Mouse (Mus musculus) CH12.LX (cell line): Measurements from ENCODE around the gene Efhd1. TPM values are rescaled to one million over a fixed set of nuclear protein-coding genes. Genes with fewer than 3 reads are reported as not detected.

Experiments used
- DNase-seq: peaks from one replicate; pipeline ENCODE4 v3.0.0-alpha.2; 2013; ENCODE audit errors: extremely low read depth
- H3K27ac ChIP-seq: 2 replicates; pipeline ENCODE4 v1.5.1; 2012; ENCODE audit warnings: low read depth, mild to moderate bottlenecking, control low read depth, moderate library complexity; ENCODE audit not compliant: insufficient read depth
- H3K27me3 ChIP-seq: replicated peaks from 2 replicates; pipeline ENCODE3; 2012; ENCODE audit warnings: inconsistent platforms
- H3K36me3 ChIP-seq, 2 experiments: replicated peaks in 1 of 2; 2 replicates each; pipeline versions ENCODE3 to v1.6.1; 2012; ENCODE audit warnings: inconsistent platforms in 1 of 2, low read length in 1 of 2, mild to moderate bottlenecking in 1 of 2, mixed read lengths in 1 of 2, moderate library complexity in 1 of 2; ENCODE audit not compliant: control insufficient read depth in 1 of 2, insufficient read depth in 1 of 2
- H3K4me1 ChIP-seq, 2 experiments: 2 replicates each; pipeline ENCODE4 v1.6.1; 2012; ENCODE audit warnings: inconsistent platforms in 1 of 2, moderate library complexity in 1 of 2; ENCODE audit not compliant: insufficient read depth in 2 of 2, control insufficient read depth in 1 of 2
- H3K4me2 ChIP-seq: 2 replicates; pipeline ENCODE4 v1.6.1; 2012; ENCODE audit warnings: low read depth, mild to moderate bottlenecking, control low read depth; ENCODE audit not compliant: poor library complexity, insufficient read depth, severe bottlenecking
- H3K4me3 ChIP-seq, 3 experiments: fragments of 150-350 bp in 1 of 3; sonication (generic) in 1 of 3; replicated peaks in 1 of 3; 2 replicates each; pipeline versions ENCODE3 to v1.5.1; 2011 to 2012; ENCODE audit warnings: low read depth in 2 of 3, low read length in 2 of 3, mild to moderate bottlenecking in 2 of 3, moderate library complexity in 2 of 3, control low read depth in 1 of 3, improper control_type of control experiment in 1 of 3, inconsistent platforms in 1 of 3, mixed read lengths in 1 of 3; ENCODE audit not compliant: poor library complexity in 1 of 3
- H3K79me2 ChIP-seq: replicated peaks from 2 replicates; pipeline ENCODE4 v1.6.1; 2012; ENCODE audit warnings: mild to moderate bottlenecking, moderate library complexity; ENCODE audit not compliant: control insufficient read depth, poor library complexity, insufficient read depth, severe bottlenecking; ENCODE audit errors: extremely low read depth
- H3K9ac ChIP-seq: 2 replicates; pipeline ENCODE4 v1.6.1; 2012; ENCODE audit warnings: low read depth, mild to moderate bottlenecking, control low read depth, moderate library complexity; ENCODE audit not compliant: insufficient read depth
- H3K9me3 ChIP-seq: replicated peaks from 2 replicates; pipeline ENCODE3; 2012; ENCODE audit warnings: low read length, inconsistent platforms, mixed read lengths
- BHLHE40 ChIP-seq: IDR thresholded peaks from 2 replicates; pipeline ENCODE4 v1.6.1; 2011; ENCODE audit warnings: mild to moderate bottlenecking, low read depth, low read length, improper control_type of control experiment
- CHD1 ChIP-seq: IDR thresholded peaks from 2 replicates; pipeline ENCODE4 v1.6.1; 2012; ENCODE audit warnings: low read depth, low read length, improper control_type of control experiment, inconsistent platforms
- CHD2 ChIP-seq: IDR thresholded peaks from 2 replicates; pipeline ENCODE4 v1.6.1; 2011; ENCODE audit warnings: low read length, improper control_type of control experiment
- E2F4 ChIP-seq: IDR thresholded peaks from 2 replicates; pipeline ENCODE4 v1.6.1; 2011; ENCODE audit warnings: low read depth, low read length, improper control_type of control experiment; ENCODE audit not compliant: insufficient replicate concordance
- ELF1 ChIP-seq: IDR thresholded peaks from 2 replicates; pipeline ENCODE4 v1.6.1; 2014; ENCODE audit warnings: low read depth, mild to moderate bottlenecking, inconsistent platforms, low read length, improper control_type of control experiment
- EP300 ChIP-seq: IDR thresholded peaks from 2 replicates; pipeline ENCODE4 v1.6.1; 2011; ENCODE audit warnings: low read length, improper control_type of control experiment
- ETS1 ChIP-seq: conservative IDR thresholded peaks from 2 replicates; pipeline ENCODE4 v1.6.1; 2012; ENCODE audit warnings: low read depth, mild to moderate bottlenecking, inconsistent platforms, low read length, improper control_type of control experiment, moderate library complexity
- HCFC1 ChIP-seq: IDR thresholded peaks from 2 replicates; pipeline ENCODE4 v1.6.1; 2012; ENCODE audit warnings: low read depth, mild to moderate bottlenecking, inconsistent platforms, low read length, improper control_type of control experiment
- JUN ChIP-seq: IDR thresholded peaks from 2 replicates; pipeline ENCODE4 v1.6.1; 2011; ENCODE audit warnings: low read depth, mild to moderate bottlenecking, low read length, improper control_type of control experiment, moderate library complexity; ENCODE audit not compliant: insufficient read depth
- JUND ChIP-seq: conservative IDR thresholded peaks from 2 replicates; pipeline ENCODE4 v1.6.1; 2011; ENCODE audit warnings: low read depth, low read length, improper control_type of control experiment
- MAFK ChIP-seq: IDR thresholded peaks from 2 replicates; pipeline ENCODE4 v1.6.1; 2011; ENCODE audit warnings: low read length, improper control_type of control experiment; ENCODE audit not compliant: insufficient replicate concordance
- MAZ ChIP-seq: IDR thresholded peaks from 2 replicates; pipeline ENCODE4 v1.6.1; 2012; ENCODE audit warnings: low read depth, mild to moderate bottlenecking, inconsistent platforms, low read length, improper control_type of control experiment, moderate library complexity
- MEF2A ChIP-seq: IDR thresholded peaks from 2 replicates; pipeline ENCODE4 v1.6.1; 2014; ENCODE audit warnings: low read depth, mild to moderate bottlenecking, inconsistent platforms, low read length, improper control_type of control experiment, borderline replicate concordance
- MXI1 ChIP-seq: IDR thresholded peaks from 2 replicates; pipeline ENCODE4 v1.6.1; 2011; ENCODE audit warnings: mild to moderate bottlenecking, low read depth, low read length, improper control_type of control experiment
- NELFE ChIP-seq: IDR thresholded peaks from 2 replicates; pipeline ENCODE4 v1.6.1; 2011; ENCODE audit warnings: low read depth, low read length, improper control_type of control experiment
- NRF1 ChIP-seq: IDR thresholded peaks from 2 replicates; pipeline ENCODE4 v1.6.1; 2014; ENCODE audit warnings: low read depth, mild to moderate bottlenecking, inconsistent platforms, low read length, improper control_type of control experiment, moderate library complexity
- PAX5 ChIP-seq: IDR thresholded peaks from 2 replicates; pipeline ENCODE4 v1.6.1; 2012; ENCODE audit warnings: low read length, inconsistent platforms, mixed read lengths
- POLR2A ChIP-seq: IDR thresholded peaks from 2 replicates; pipeline ENCODE4 v1.6.1; 2011; ENCODE audit warnings: low read depth, mild to moderate bottlenecking, improper control_type of control experiment, low read length
- SMC3 ChIP-seq: IDR thresholded peaks from 2 replicates; pipeline ENCODE4 v1.6.1; 2011; ENCODE audit warnings: low read depth, low read length, improper control_type of control experiment
- TBP ChIP-seq: conservative IDR thresholded peaks from 2 replicates; pipeline ENCODE4 v1.6.1; 2011; ENCODE audit warnings: low read depth, low read length, improper control_type of control experiment
- TCF12 ChIP-seq: IDR thresholded peaks from 2 replicates; pipeline ENCODE4 v1.6.1; 2014; ENCODE audit warnings: low read depth, mild to moderate bottlenecking, inconsistent platforms, low read length, improper control_type of control experiment
- USF1 ChIP-seq: IDR thresholded peaks from 2 replicates; pipeline ENCODE4 v1.6.1; 2014; ENCODE audit warnings: low read depth, mild to moderate bottlenecking, inconsistent platforms, low read length, improper control_type of control experiment
- ZKSCAN1 ChIP-seq: IDR thresholded peaks from 2 replicates; pipeline ENCODE4 v1.6.1; 2012; ENCODE audit warnings: low read depth, inconsistent platforms, low read length, improper control_type of control experiment, borderline replicate concordance
- ZMIZ1 ChIP-seq: IDR thresholded peaks from 2 replicates; pipeline ENCODE4 v1.6.1; 2012; ENCODE audit warnings: low read depth, mild to moderate bottlenecking, inconsistent platforms, low read length, improper control_type of control experiment
- ZNF384 ChIP-seq: IDR thresholded peaks from 2 replicates; pipeline ENCODE4 v1.6.1; 2012; ENCODE audit warnings: low read depth, low read length, improper control_type of control experiment, inconsistent platforms
- dilution Hi-C: fragments of 300-500 bp; cut with MboI; formaldehyde crosslinking; loops from 2 replicates; pipeline ENCODE4 v1.14.3; 2020; ENCODE audit warnings: low sequenced_read_pairs; ENCODE audit not compliant: extremely low pct_unique_long_range_greater_than_20kb, extremely low pct_ligation_motif_present
- in situ Hi-C: fragments of 300-500 bp; cut with MboI; formaldehyde crosslinking; loops from 3 replicates; pipeline ENCODE4 v1.14.3; 2019; ENCODE audit warnings: low sequenced_read_pairs, low pct_ligation_motif_present, low pct_unique_long_range_greater_than_20kb, mixed read lengths
- polyA plus RNA-seq: library from polyadenylated mRNA; unstranded; fragments of >175 nt; gene quantifications from 2 replicates; pipeline ENCODE4 v1.2.1, GENCODE M21; 2012; ENCODE audit warnings: low read depth; ENCODE audit not compliant: insufficient read length
- total RNA-seq, 2 experiments: library from RNA; depleted of rRNA; stranded (reverse); fragments of 300-350 nt in 1 of 2; fragments of >200 nt in 1 of 2; gene quantifications; 2 replicates each; pipeline ENCODE4 v1.2.3; 2012 to 2014

Gene Efhd1
- total and polyA plus RNA-seq, 3 experiments, result 0.12 to 1.2 (median 0.13) TPM

GRCm38 (mm10) chr1:87309621-87310020, 45.5 kb downstream of the Efhd1 start:
- H3K4me1 ChIP-seq, result peaks cover 7 to 16% of the 10 kb centered on the region in 2 experiments; a peak in 3 of 4 replicates
- dilution Hi-C loops (no loop called here), in situ Hi-C loops (no loop called here)
- H3K4me2 ChIP-seq, result no peak overlapping the region
- no peaks in the 10 kb centered on the region for H3K9me3 ChIP-seq
- H3K27me3 ChIP-seq, result no peaks in the 10 kb centered on the region
- H3K79me2 ChIP-seq, result no peaks in the 10 kb centered on the region
- no peak overlapping the region for H3K9ac ChIP-seq
- no peak for DNase-seq
- TF ChIP-seq USF1 (no peak), HCFC1 (no peak), MAFK (no peak), JUND (no peak), MAZ (no peak), ZNF384 (no peak), NRF1 (no peak), BHLHE40 (no peak), CHD2 (no peak), MXI1 (no peak), ETS1 (no peak), CHD1 (no peak), JUN (no peak), ZKSCAN1 (no peak)
- H3K36me3 ChIP-seq, result no peaks in the 10 kb centered on the region
- H3K27ac ChIP-seq, result no peak overlapping the region
- no peak overlapping the region for H3K4me3 ChIP-seq

- H3K9ac ChIP-seq, result no peak overlapping the region
- H3K79me2 ChIP-seq, result no peaks in the 10 kb centered on the region
- H3K4me2 ChIP-seq, result no peak overlapping the region
- H3K27me3 ChIP-seq, result no peaks in the 10 kb centered on the region
- no peak overlapping the region for H3K27ac ChIP-seq
- dilution Hi-C loops, result no loop called here
- TF ChIP-seq CHD2 (no peak), NELFE (no peak), TCF12 (no peak), ZMIZ1 (no peak), BHLHE40 (no peak), NRF1 (no peak), TBP (no peak), SMC3 (no peak), MAZ (no peak), JUND (no peak), E2F4 (no peak), EP300 (no peak), ELF1 (no peak), CHD1 (no peak), PAX5 (no peak), POLR2A (no peak), HCFC1 (no peak), ZKSCAN1 (no peak), ZNF384 (no peak), MEF2A (no peak)
- no peak overlapping the region for H3K4me3 ChIP-seq
- H3K9me3 ChIP-seq, result no peaks in the 10 kb centered on the region
- H3K4me1 ChIP-seq, result peaks cover 7 to 16% of the 10 kb centered on the region in 2 experiments; a peak in 3 of 4 replicates
- DNase-seq, result no peak
- no peaks in the 10 kb centered on the region for H3K36me3 ChIP-seq
- in situ Hi-C loops, result no loop called here
Observed at GRCm38 (mm10) chr1:87312681-87313080, 48.5 kb downstream of the Efhd1 start.
